Mouse (Mus musculus) adrenal gland (tissue): ENCODE measurements around the gene Ppp1r21.

ENCODE experiments used
- intact Hi-C: fragments of 180-260 bp; cut with DNase I; formaldehyde crosslinking; loops from one replicate; pipeline ENCODE4 v1.15.1; 2025

The Ppp1r21 gene

DNA sequence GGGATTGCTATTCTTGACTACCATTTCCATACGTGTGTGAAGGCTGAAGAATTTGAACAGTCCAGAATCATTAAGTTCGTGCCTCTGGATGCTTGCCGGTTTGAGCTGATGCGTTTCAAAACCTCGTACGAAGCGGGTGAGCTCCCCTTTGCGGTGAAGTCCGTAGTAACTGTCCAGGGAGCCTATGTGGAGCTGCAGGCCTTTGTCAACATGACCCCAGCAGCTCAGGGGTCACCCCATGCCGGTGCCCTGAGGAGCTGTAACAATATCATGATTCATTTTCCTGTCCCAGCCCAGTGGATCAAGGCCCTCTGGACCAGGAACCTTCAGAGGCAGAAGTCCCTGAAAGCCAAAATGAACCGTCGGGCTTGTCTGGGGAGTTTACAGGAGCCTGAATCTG, 106.7 kb downstream of the Ppp1r21 start:
- intact Hi-C loops: loop anchor here (10.0 kb wide), 1 partner anchor 382 kb away; no protein-coding TSS in a partner anchor
